Mouse (Mus musculus): ENCODE measurements around the gene Col6a4. TPM values are rescaled to one million over a fixed set of nuclear protein-coding genes. Genes with fewer than 3 reads are reported as not detected.

The Col6a4 gene
- total and polyA plus RNA-seq, 3 experiments = 0.08 to 0.74 (median 0.47) TPM

DNA sequence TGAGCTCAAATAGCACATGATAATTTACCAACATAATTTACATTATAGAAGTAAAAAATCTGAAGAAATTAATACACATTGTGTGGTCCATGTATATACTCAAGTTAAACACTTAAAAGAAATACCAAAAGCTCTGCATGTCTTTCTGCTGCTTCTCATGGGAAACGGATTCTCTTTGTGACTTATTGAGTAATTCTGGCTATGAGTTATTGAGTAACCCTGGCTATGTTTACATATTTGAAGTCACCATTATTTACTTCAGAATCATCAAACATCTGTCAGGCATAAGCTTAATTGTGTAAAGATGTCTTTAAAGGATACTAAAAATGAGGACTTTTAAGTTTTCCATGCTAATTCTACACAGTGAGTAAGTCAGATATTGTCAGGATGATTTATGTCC, 122.8 kb downstream of the Col6a4 start:
- Histone ChIP-seq H3K4me1 (ENCODE audit: control insufficient read depth in 1 of 2, insufficient read depth in 2 of 2) (no peaks in the 10 kb centered on the region; a peak in 1 of 4 replicates), H3K36me3 (replicated peaks in 1 of 2; ENCODE audit: control insufficient read depth in 1 of 2, insufficient read depth in 1 of 2, low read length in 1 of 2) (no peaks in the 10 kb centered on the region), H3K4me3 (replicated peaks in 1 of 3; ENCODE audit: low read depth in 2 of 3, low read length in 2 of 3, poor library complexity in 1 of 3) (no peak overlapping the region), H3K4me2 (ENCODE audit: insufficient read depth, low read depth, poor library complexity, severe bottlenecking) (no peak overlapping the region), H3K27me3 (replicated peaks) (peaks cover 30% of the 10 kb centered on the region), H3K9ac (ENCODE audit: insufficient read depth, low read depth) (no peak overlapping the region), H3K79me2 (replicated peaks; ENCODE audit: control insufficient read depth, extremely low read depth, insufficient read depth, poor library complexity, severe bottlenecking) (no peaks in the 10 kb centered on the region), H3K27ac (ENCODE audit: insufficient read depth, low read depth) (no peak overlapping the region), H3K9me3 (replicated peaks; ENCODE audit: low read length) (peaks cover 2% of the 10 kb centered on the region)
- in situ Hi-C loops (cut with MboI; ENCODE audit: low pct_ligation_motif_present, low pct_unique_long_range_greater_than_20kb, low sequenced_read_pairs) = no loop called here
- DNase-seq (ENCODE audit: extremely low read depth) = no peak
- no peak for TF ChIP-seq MAZ (IDR thresholded peaks at IDR 0.05; ENCODE audit: low read depth, low read length)
- dilution Hi-C loops (cut with MboI; ENCODE audit: extremely low pct_ligation_motif_present, extremely low pct_unique_long_range_greater_than_20kb, low sequenced_read_pairs) = no loop called here

GRCm38 (mm10) chr9:105972031-105972430, 124.6 kb downstream of the Col6a4 start:
- dilution Hi-C loops (cut with MboI; ENCODE audit: extremely low pct_ligation_motif_present, extremely low pct_unique_long_range_greater_than_20kb, low sequenced_read_pairs) (no loop called here), in situ Hi-C loops (cut with MboI; ENCODE audit: low pct_ligation_motif_present, low pct_unique_long_range_greater_than_20kb, low sequenced_read_pairs) (no loop called here)
- Histone ChIP-seq H3K36me3 (replicated peaks in 1 of 2; ENCODE audit: control insufficient read depth in 1 of 2, insufficient read depth in 1 of 2, low read length in 1 of 2) (no peaks in the 10 kb centered on the region), H3K27ac (ENCODE audit: insufficient read depth, low read depth) (no peak overlapping the region), H3K4me1 (ENCODE audit: control insufficient read depth in 1 of 2, insufficient read depth in 2 of 2) (no peaks in the 10 kb centered on the region), H3K4me3 (replicated peaks in 1 of 3; ENCODE audit: low read depth in 2 of 3, low read length in 2 of 3, poor library complexity in 1 of 3) (no peak overlapping the region), H3K79me2 (replicated peaks; ENCODE audit: control insufficient read depth, extremely low read depth, insufficient read depth, poor library complexity, severe bottlenecking) (no peaks in the 10 kb centered on the region), H3K4me2 (ENCODE audit: insufficient read depth, low read depth, poor library complexity, severe bottlenecking) (no peak overlapping the region), H3K9me3 (replicated peaks; ENCODE audit: low read length) (peaks cover 2% of the 10 kb centered on the region), H3K27me3 (replicated peaks) (peaks cover 37% of the 10 kb centered on the region), H3K9ac (ENCODE audit: insufficient read depth, low read depth) (no peak overlapping the region)
- DNase-seq (ENCODE audit: extremely low read depth) = no peak
- TF ChIP-seq RCOR1 (conservative IDR thresholded peaks at IDR 0.05; ENCODE audit: low read depth, low read length) = no peak
- no peak for TF ChIP-seq UBTF (IDR thresholded peaks at IDR 0.05; ENCODE audit: low read depth, low read length)
- no peak for TF ChIP-seq RAD21 (IDR thresholded peaks at IDR 0.05; ENCODE audit: low read depth, low read length)
- no peak for TF ChIP-seq MXI1 (IDR thresholded peaks at IDR 0.05; ENCODE audit: low read depth, low read length)
- TF ChIP-seq TCF12 (IDR thresholded peaks at IDR 0.05; ENCODE audit: low read depth, low read length) = no peak
- TF ChIP-seq USF1 (IDR thresholded peaks at IDR 0.05; ENCODE audit: low read depth, low read length) = no peak
- no peak for TF ChIP-seq ELF1 (IDR thresholded peaks at IDR 0.05; ENCODE audit: low read depth, low read length)
- no peak for TF ChIP-seq NELFE (IDR thresholded peaks at IDR 0.05; ENCODE audit: low read depth, low read length)
- TF ChIP-seq SIN3A (IDR thresholded peaks at IDR 0.05; ENCODE audit: low read length) = no peak
- TF ChIP-seq CTCF (conservative IDR thresholded peaks at IDR 0.05 in 1 of 2, IDR thresholded peaks at IDR 0.05 in 1 of 2; ENCODE audit: low read depth in 2 of 2, low read length in 2 of 2) = no peak
- TF ChIP-seq TBP (conservative IDR thresholded peaks at IDR 0.05; ENCODE audit: low read depth, low read length) = no peak
- TF ChIP-seq ZNF384 (IDR thresholded peaks at IDR 0.05; ENCODE audit: low read depth, low read length) = no peak
- TF ChIP-seq CHD2 (IDR thresholded peaks at IDR 0.05; ENCODE audit: low read length) = no peak
- no peak for TF ChIP-seq MAX (IDR thresholded peaks at IDR 0.05; ENCODE audit: low read length)
- no peak for TF ChIP-seq ZKSCAN1 (IDR thresholded peaks at IDR 0.05; ENCODE audit: borderline replicate concordance, low read depth, low read length)
